Mouse (Mus musculus) intestine, embryonic 14.5 days (tissue): Measurements from ENCODE around the gene Msh3. TPM values are rescaled to one million over a fixed set of nuclear protein-coding genes. Genes with fewer than 3 reads are reported as not detected.

ENCODE experiments used
- ATAC-seq: fragments of 200-750 bp; cut with Nextera tagmentation; replicated peaks from 2 replicates; pipeline ENCODE4 v1.8.0; 2017; ENCODE audit warnings: low read depth, moderate number of reproducible peaks, moderate TSS enrichment, moderate library complexity; ENCODE audit not compliant: low FRiP score, low TSS enrichment
- DNase-seq: peaks from one replicate; pipeline ENCODE4 v3.0.0-alpha.2; 2018; ENCODE audit warnings: low spot score
- H3K27ac ChIP-seq: fragments of 300-500 bp; sonication (generic); 2 replicates; pipeline ENCODE4 v1.5.1; 2014; ENCODE audit warnings: low read depth, mild to moderate bottlenecking, control low read depth
- H3K27me3 ChIP-seq: fragments of 300-500 bp; sonication (generic); replicated peaks from 2 replicates; pipeline ENCODE4 v1.6.1; 2014; ENCODE audit warnings: low read length, control low read depth; ENCODE audit not compliant: control insufficient read depth, insufficient read depth
- H3K36me3 ChIP-seq: fragments of 300-500 bp; sonication (generic); 2 replicates; pipeline ENCODE4 v1.6.1; 2014; ENCODE audit warnings: low read length, control low read depth; ENCODE audit not compliant: control insufficient read depth, insufficient read depth
- H3K4me1 ChIP-seq: fragments of 300-500 bp; sonication (generic); replicated peaks from 2 replicates; pipeline ENCODE4 v1.6.1; 2014; ENCODE audit warnings: low read length, control low read depth, mixed read lengths; ENCODE audit not compliant: control insufficient read depth, insufficient read depth
- H3K4me2 ChIP-seq: fragments of 300-500 bp; sonication (generic); 2 replicates; pipeline ENCODE4 v1.6.1; 2014; ENCODE audit warnings: low read length
- H3K4me3 ChIP-seq: fragments of 300-500 bp; sonication (generic); 2 replicates; pipeline ENCODE4 v1.5.1; 2014; ENCODE audit warnings: low read depth, low read length, control low read depth, mixed read lengths
- H3K9ac ChIP-seq: fragments of 300-500 bp; sonication (generic); 2 replicates; pipeline ENCODE4 v1.6.1; 2014; ENCODE audit warnings: mild to moderate bottlenecking, low read length
- H3K9me3 ChIP-seq: fragments of 300-500 bp; sonication (generic); 2 replicates; pipeline ENCODE4 v1.6.1; 2016; ENCODE audit warnings: low read length, control low read depth; ENCODE audit not compliant: control insufficient read depth
- WGBS: fragments of 180-500 bp; shearing (Covaris S2); extraction: QIAGEN DNeasy Blood & Tissue Kit; methylation state at CpG from one replicate; pipeline ENCODE4 v1.1.7; 2014; 5-methylcytosine and 5-hydroxymethylcytosine counted together
- polyA plus RNA-seq: library from polyadenylated mRNA; unstranded; fragments of >200 nt; fragmentation: Nextera tagmentation; extraction: Ambion mirVana; gene quantifications from 2 replicates; pipeline ENCODE4 v1.2.1, GENCODE M21; 2014

Msh3 gene
- polyA plus RNA-seq, 1 experiment from 2014 or later, result 30.2 TPM

GRCm38 (mm10) chr13:92291605-92292004 lies 63.2 kb downstream of the Msh3 start:
- H3K9me3 ChIP-seq, result no peaks in the 10 kb centered on the region
- WGBS, result 60% methylated on average over 4 of the region's 4 CpGs
- H3K27me3 ChIP-seq, result no peaks in the 10 kb centered on the region
- peaks cover 9% of the 10 kb centered on the region; the same call in 1 of the 2 replicates for H3K36me3 ChIP-seq
- no peaks in the 10 kb centered on the region for H3K4me1 ChIP-seq
- no peak for DNase-seq
- H3K9ac ChIP-seq, result no peak overlapping the region
- H3K27ac ChIP-seq, result no peak overlapping the region
- H3K4me3 ChIP-seq, result no peak overlapping the region
- H3K4me2 ChIP-seq, result no peak overlapping the region
- no peak for ATAC-seq

- no peak overlapping the region for H3K4me2 ChIP-seq
- no peaks in the 10 kb centered on the region for H3K9me3 ChIP-seq
- H3K4me1 ChIP-seq, result peaks cover 5% of the 10 kb centered on the region
- H3K9ac ChIP-seq, result no peak overlapping the region
- H3K27me3 ChIP-seq, result no peaks in the 10 kb centered on the region
- no peak for DNase-seq
- H3K36me3 ChIP-seq, result 0 out of 2 replicates have a peak, but pooled peaks cover 4% of the 10 kb centered on the region
- H3K4me3 ChIP-seq, result no peak overlapping the region
- WGBS, result 92% methylated on average over 2 of the region's 2 CpGs
- ATAC-seq, result no peak
- H3K27ac ChIP-seq, result no peak overlapping the region
Observed at GRCm38 (mm10) chr13:92277027-92277426, 77.8 kb downstream of the Msh3 start.

- 90% methylated on average over 9 of the region's 9 CpGs for WGBS
- Histone ChIP-seq H3K27ac (no peak overlapping the region), H3K36me3 (0 out of 2 replicates have a peak, but pooled peaks cover 4% of the 10 kb centered on the region), H3K9ac (no peak overlapping the region), H3K4me2 (no peak overlapping the region), H3K27me3 (no peaks in the 10 kb centered on the region), H3K4me1 (peaks cover 5% of the 10 kb centered on the region), H3K9me3 (no peaks in the 10 kb centered on the region), H3K4me3 (no peak overlapping the region)
- ATAC-seq (no peak), DNase-seq (no peak)
Observed at GRCm38 (mm10) chr13:92275292-92275691, 79.5 kb downstream of the Msh3 start.

GRCm38 (mm10) chr13:92274274-92275198 lies 80.3 kb downstream of the Msh3 start:
- ATAC-seq (no peak), DNase-seq (peak; percentile 55)
- Histone ChIP-seq H3K36me3 (0 out of 2 replicates have a peak, but pooled peaks cover 4% of the 10 kb centered on the region), H3K4me2 (no peak overlapping the region), H3K27ac (no peak overlapping the region), H3K9ac (no peak overlapping the region), H3K9me3 (no peaks in the 10 kb centered on the region), H3K4me1 (peaks cover 5% of the 10 kb centered on the region), H3K4me3 (no peak overlapping the region), H3K27me3 (no peaks in the 10 kb centered on the region)
- whole genome bisulfite sequencing, result 58% methylated on average over 14 of the region's 14 CpGs

GRCm38 (mm10) chr13:92267076-92267475 lies 87.7 kb downstream of the Msh3 start:
- Histone ChIP-seq H3K27ac (no peak overlapping the region), H3K27me3 (no peaks in the 10 kb centered on the region), H3K4me2 (no peak overlapping the region), H3K4me3 (no peak overlapping the region), H3K9me3 (no peaks in the 10 kb centered on the region), H3K36me3 (no peaks in the 10 kb centered on the region; the same call in 1 of the 2 replicates), H3K4me1 (no peaks in the 10 kb centered on the region), H3K9ac (no peak overlapping the region)
- DNase-seq, result no peak
- no peak for ATAC-seq
- WGBS, result 89% methylated on average over 3 of the region's 3 CpGs

- Histone ChIP-seq H3K4me3 (no peak overlapping the region), H3K36me3 (peaks cover 6% of the 10 kb centered on the region; the same call in 1 of the 2 replicates), H3K27me3 (no peaks in the 10 kb centered on the region), H3K9me3 (no peaks in the 10 kb centered on the region), H3K9ac (no peak overlapping the region), H3K27ac (no peak overlapping the region), H3K4me1 (no peaks in the 10 kb centered on the region), H3K4me2 (no peak overlapping the region)
- 89% methylated on average over 6 of the region's 6 CpGs for WGBS
- ATAC-seq, result no peak
- no peak for DNase-seq
Observed at GRCm38 (mm10) chr13:92263566-92263965, 91.2 kb downstream of the Msh3 start.

GRCm38 (mm10) chr13:92261329-92261728 lies 93.5 kb downstream of the Msh3 start:
- DNase-seq (no peak), ATAC-seq (no peak)
- peaks cover 11% of the 10 kb centered on the region; the same call in 1 of the 2 replicates for H3K36me3 ChIP-seq
- H3K27me3 ChIP-seq, result no peaks in the 10 kb centered on the region
- H3K9ac ChIP-seq, result no peak overlapping the region
- H3K27ac ChIP-seq, result no peak overlapping the region
- H3K4me2 ChIP-seq, result no peak overlapping the region
- 81% methylated on average over 5 of the region's 5 CpGs for WGBS
- H3K4me1 ChIP-seq, result no peaks in the 10 kb centered on the region
- no peaks in the 10 kb centered on the region for H3K9me3 ChIP-seq
- H3K4me3 ChIP-seq, result no peak overlapping the region

- DNase-seq, result no peak
- H3K9ac ChIP-seq, result no peak overlapping the region
- peaks cover 33% of the 10 kb centered on the region; the same call in 1 of the 2 replicates for H3K36me3 ChIP-seq
- no peak overlapping the region for H3K4me2 ChIP-seq
- H3K27me3 ChIP-seq, result no peaks in the 10 kb centered on the region
- ATAC-seq, result no peak
- 73% methylated on average over 3 of the region's 3 CpGs for WGBS
- no peak overlapping the region for H3K27ac ChIP-seq
- no peaks in the 10 kb centered on the region for H3K9me3 ChIP-seq
- H3K4me1 ChIP-seq, result no peaks in the 10 kb centered on the region
- no peak overlapping the region for H3K4me3 ChIP-seq
Observed at GRCm38 (mm10) chr13:92255480-92255879, 99.3 kb downstream of the Msh3 start.
